Mouse (Mus musculus) MEL (cell line): ENCODE measurements at regions not wholly inside any gene's neighbourhood (a gene's known extent, or its start where the extent isn't known, plus 50 kb on each side); places are given as distances from the start of the nearest gene placed in this dataset.

Experiments
- DNase-seq: peaks from one replicate; pipeline ENCODE4 v3.0.0; 2011; ENCODE audit warnings: low read depth, low spot score
- H3K27ac ChIP-seq: 2 replicates; pipeline ENCODE4 v1.5.1; 2012; ENCODE audit warnings: low read depth, mild to moderate bottlenecking, control low read depth, low read length, moderate library complexity; ENCODE audit not compliant: control insufficient read depth
- H3K27me3 ChIP-seq, 2 experiments: fragments of 150-350 bp in 1 of 2; sonication (generic) in 1 of 2; 2 replicates each; pipeline ENCODE4 v1.6.1; 2012; ENCODE audit warnings: low read length in 2 of 2, mild to moderate bottlenecking in 2 of 2, improper control_type of control experiment in 1 of 2, moderate library complexity in 1 of 2; ENCODE audit not compliant: insufficient read depth in 2 of 2, control insufficient read depth in 1 of 2
- H3K36me3 ChIP-seq, 2 experiments: 2 replicates each; pipeline ENCODE4 v1.6.1; 2012 to 2014; ENCODE audit warnings: low read length in 2 of 2, improper control_type of control experiment in 1 of 2, inconsistent platforms in 1 of 2, mild to moderate bottlenecking in 1 of 2; ENCODE audit not compliant: insufficient read depth in 2 of 2, control insufficient read depth in 1 of 2
- H3K4me1 ChIP-seq, 2 experiments: fragments of 150-350 bp in 1 of 2; sonication (generic) in 1 of 2; 2 replicates each; pipeline ENCODE4 v1.6.1; 2012; ENCODE audit warnings: low read length in 2 of 2, improper control_type of control experiment in 1 of 2, mild to moderate bottlenecking in 1 of 2; ENCODE audit not compliant: insufficient read depth in 2 of 2, control insufficient read depth in 1 of 2
- H3K4me3 ChIP-seq, 2 experiments: fragments of 150-350 bp in 1 of 2; sonication (generic) in 1 of 2; 2 replicates each; pipeline ENCODE4 v1.5.1; 2012; ENCODE audit warnings: low read depth in 2 of 2, low read length in 2 of 2, mild to moderate bottlenecking in 2 of 2, moderate library complexity in 2 of 2, control low read depth in 1 of 2, improper control_type of control experiment in 1 of 2; ENCODE audit not compliant: control insufficient read depth in 1 of 2, insufficient read depth in 1 of 2
- H3K79me2 ChIP-seq: 2 replicates; pipeline ENCODE4 v1.6.1; 2012; ENCODE audit warnings: mild to moderate bottlenecking, low read length, moderate library complexity; ENCODE audit not compliant: control insufficient read depth, poor library complexity, insufficient read depth
- H3K9ac ChIP-seq: 2 replicates; pipeline ENCODE4 v1.6.1; 2012; ENCODE audit warnings: low read depth, mild to moderate bottlenecking, control low read depth, low read length, moderate library complexity; ENCODE audit not compliant: control insufficient read depth, poor library complexity, severe bottlenecking
- H3K9me3 ChIP-seq: fragments of 150-350 bp; sonication (generic); replicated peaks from 2 replicates; pipeline ENCODE4 v1.6.1; 2012; ENCODE audit warnings: mild to moderate bottlenecking, low read length, improper control_type of control experiment, moderate library complexity; ENCODE audit not compliant: insufficient read depth
- CHD1 ChIP-seq: IDR thresholded peaks from 2 replicates; pipeline ENCODE4 v1.6.1; 2012; ENCODE audit warnings: low read depth, mild to moderate bottlenecking, inconsistent platforms, low read length, improper control_type of control experiment
- CHD2 ChIP-seq: IDR thresholded peaks from 2 replicates; pipeline ENCODE4 v1.6.1; 2011; ENCODE audit warnings: low read length, improper control_type of control experiment
- CTCF ChIP-seq, 3 experiments: IDR thresholded peaks in 2 of 3; conservative IDR thresholded peaks in 1 of 3; 2 replicates each; pipeline ENCODE4 v1.5.1; 2011 to 2012; ENCODE audit warnings: low read length in 3 of 3, low read depth in 2 of 3, mild to moderate bottlenecking in 2 of 3, improper control_type of control experiment in 1 of 3, inconsistent platforms in 1 of 3, mixed read lengths in 1 of 3, moderate library complexity in 1 of 3; ENCODE audit not compliant: control insufficient read depth in 1 of 3, insufficient read depth in 1 of 3, poor library complexity in 1 of 3, severe bottlenecking in 1 of 3
- E2F4 ChIP-seq: IDR thresholded peaks from 2 replicates; pipeline ENCODE4 v1.6.1; 2011; ENCODE audit warnings: low read depth, low read length, improper control_type of control experiment, borderline replicate concordance
- GABPA ChIP-seq: IDR thresholded peaks from 2 replicates; pipeline ENCODE4 v1.6.1; 2012; ENCODE audit warnings: low read depth, mild to moderate bottlenecking, inconsistent platforms, low read length, improper control_type of control experiment, moderate library complexity
- JUND ChIP-seq: IDR thresholded peaks from 2 replicates; pipeline ENCODE4 v1.6.1; 2011; ENCODE audit warnings: low read depth, mild to moderate bottlenecking, improper control_type of control experiment, low read length
- KAT2A ChIP-seq: conservative IDR thresholded peaks from 2 replicates; pipeline ENCODE4 v1.6.1; 2012; ENCODE audit warnings: low read depth, low read length, improper control_type of control experiment, inconsistent platforms
- MEF2A ChIP-seq: IDR thresholded peaks from 2 replicates; pipeline ENCODE4 v1.6.1; 2014; ENCODE audit warnings: low read depth, mild to moderate bottlenecking, inconsistent platforms, low read length, improper control_type of control experiment; ENCODE audit not compliant: poor library complexity, insufficient replicate concordance, severe bottlenecking; ENCODE audit errors: extremely low read depth
- MXI1 ChIP-seq: IDR thresholded peaks from 2 replicates; pipeline ENCODE4 v1.6.1; 2011; ENCODE audit warnings: mild to moderate bottlenecking, low read depth, low read length, improper control_type of control experiment
- MYB ChIP-seq: IDR thresholded peaks from 2 replicates; pipeline ENCODE4 v1.6.1; 2011; ENCODE audit warnings: mild to moderate bottlenecking, low read depth, low read length, improper control_type of control experiment
- POLR2AphosphoS5 ChIP-seq: IDR thresholded peaks from 2 replicates; pipeline ENCODE4 v1.6.1; 2012; ENCODE audit warnings: low read depth, borderline replicate concordance, mild to moderate bottlenecking, inconsistent platforms, low read length, moderate library complexity, mixed read lengths
- RCOR1 ChIP-seq: IDR thresholded peaks from 2 replicates; pipeline ENCODE4 v1.6.1; 2012; ENCODE audit warnings: low read depth, mild to moderate bottlenecking, inconsistent platforms, low read length, improper control_type of control experiment
- SMC3 ChIP-seq: IDR thresholded peaks from 2 replicates; pipeline ENCODE4 v1.6.1; 2011; ENCODE audit warnings: low read depth, low read length, improper control_type of control experiment
- TAL1 ChIP-seq: IDR thresholded peaks from 2 replicates; pipeline ENCODE4 v1.6.1; 2012; ENCODE audit warnings: mild to moderate bottlenecking, inconsistent platforms, low read length, moderate library complexity, mixed read lengths
- TBP ChIP-seq: IDR thresholded peaks from 2 replicates; pipeline ENCODE4 v1.8.0; 2011; ENCODE audit warnings: low read depth, low read length, improper control_type of control experiment
- TCF12 ChIP-seq: IDR thresholded peaks from 2 replicates; pipeline ENCODE4 v1.6.1; 2014; ENCODE audit warnings: low read depth, mild to moderate bottlenecking, inconsistent platforms, low read length, improper control_type of control experiment, moderate library complexity
- UBTF ChIP-seq: IDR thresholded peaks from 2 replicates; pipeline ENCODE4 v1.6.1; 2012; ENCODE audit warnings: low read depth, mild to moderate bottlenecking, inconsistent platforms, low read length, improper control_type of control experiment, moderate library complexity, borderline replicate concordance; ENCODE audit not compliant: insufficient read depth
- ZMIZ1 ChIP-seq: IDR thresholded peaks from 2 replicates; pipeline ENCODE4 v1.6.1; 2012; ENCODE audit warnings: low read depth, mild to moderate bottlenecking, inconsistent platforms, low read length, improper control_type of control experiment, moderate library complexity
- ZNF384 ChIP-seq: IDR thresholded peaks from 2 replicates; pipeline ENCODE4 v1.6.1; 2012; ENCODE audit warnings: low read depth, mild to moderate bottlenecking, inconsistent platforms, low read length, improper control_type of control experiment

DNA sequence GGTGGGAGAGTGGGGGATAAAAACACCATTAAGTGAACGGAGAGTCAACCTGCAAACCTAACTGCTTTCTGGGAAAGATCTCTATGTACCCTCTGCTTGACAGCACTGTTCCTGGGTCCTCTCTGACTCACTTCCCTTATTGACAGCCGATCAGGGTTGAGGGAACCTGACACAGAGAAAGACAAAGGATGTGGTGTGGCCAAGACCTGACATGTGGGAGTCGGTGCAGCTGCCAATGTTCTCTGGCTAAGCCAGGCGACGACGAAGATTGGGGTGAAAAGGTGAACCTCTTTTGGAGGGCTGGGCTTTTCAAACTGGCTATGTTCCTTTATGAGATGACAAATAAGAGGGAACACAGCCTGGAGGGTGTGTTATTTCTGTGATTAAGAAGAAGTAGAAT is 318.6 kb upstream of the Usp25 start:
- H3K27ac ChIP-seq, result no peak overlapping the region
- H3K79me2 ChIP-seq, result no peaks in the 10 kb centered on the region
- H3K27me3 ChIP-seq, result no peaks in the 10 kb centered on the region; a peak in 1 of 4 replicates
- H3K9ac ChIP-seq, result no peak overlapping the region
- TF ChIP-seq GABPA (no peak), ZNF384 (no peak), MEF2A (no peak), TCF12 (no peak), CHD2 (no peak), E2F4 (no peak), CTCF (IDR thresholded peaks at IDR 0.05 in 2 of 3, conservative IDR thresholded peaks at IDR 0.05 in 1 of 3; ENCODE audit: control insufficient read depth in 1 of 3, insufficient read depth in 1 of 3, low read depth in 2 of 3, low read length in 3 of 3, poor library complexity in 1 of 3, severe bottlenecking in 1 of 3) (no peak), CHD1 (no peak), ZMIZ1 (no peak), JUND (no peak)
- no peaks in the 10 kb centered on the region for H3K36me3 ChIP-seq
- H3K4me3 ChIP-seq, result no peak overlapping the region
- peak; percentile 4 for DNase-seq
- no peaks in the 10 kb centered on the region for H3K4me1 ChIP-seq
- no peaks in the 10 kb centered on the region for H3K9me3 ChIP-seq

DNA sequence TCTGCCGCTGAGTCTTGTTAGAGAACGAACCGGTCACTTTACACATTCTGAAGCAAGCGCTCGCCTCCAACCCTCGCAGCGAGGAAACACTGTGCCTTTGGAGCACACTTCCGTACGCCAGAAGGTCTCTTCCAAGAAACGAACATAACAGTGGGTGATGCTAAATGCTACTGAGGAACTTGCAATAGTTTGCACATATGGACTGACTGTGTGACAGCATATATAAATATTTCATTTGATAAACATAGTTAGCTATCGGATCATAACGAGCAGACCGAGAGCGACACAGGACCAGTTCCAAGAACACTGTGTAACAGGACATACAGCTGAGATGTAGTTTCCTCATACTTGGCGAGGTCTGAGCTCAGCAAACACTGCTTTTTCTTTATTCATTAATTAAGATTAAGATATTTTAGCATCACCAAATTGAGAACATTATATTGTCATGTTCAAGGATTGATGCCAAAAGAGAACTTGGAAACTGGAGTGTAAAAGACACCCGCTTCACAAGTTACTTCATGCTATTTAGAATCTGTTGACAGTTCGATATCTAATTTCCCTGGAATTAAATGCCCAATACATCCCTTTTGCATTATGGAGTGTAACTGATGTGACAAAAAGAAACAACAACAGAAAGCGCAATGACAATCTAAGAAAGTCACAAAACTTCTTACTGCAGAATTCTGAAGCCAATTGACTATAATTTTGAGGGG is 314.3 kb upstream of the Nrip1 start:
- no peaks in the 10 kb centered on the region for H3K4me1 ChIP-seq
- TF ChIP-seq MEF2A (no peak), UBTF (no peak), SMC3 (no peak)
- H3K27me3 ChIP-seq, result no peaks in the 10 kb centered on the region
- no peaks in the 10 kb centered on the region for H3K9me3 ChIP-seq
- H3K36me3 ChIP-seq, result no peaks in the 10 kb centered on the region
- no peak overlapping the region for H3K9ac ChIP-seq
- no peak overlapping the region for H3K4me3 ChIP-seq
- no peak for DNase-seq
- no peak overlapping the region for H3K27ac ChIP-seq
- no peaks in the 10 kb centered on the region for H3K79me2 ChIP-seq

DNA sequence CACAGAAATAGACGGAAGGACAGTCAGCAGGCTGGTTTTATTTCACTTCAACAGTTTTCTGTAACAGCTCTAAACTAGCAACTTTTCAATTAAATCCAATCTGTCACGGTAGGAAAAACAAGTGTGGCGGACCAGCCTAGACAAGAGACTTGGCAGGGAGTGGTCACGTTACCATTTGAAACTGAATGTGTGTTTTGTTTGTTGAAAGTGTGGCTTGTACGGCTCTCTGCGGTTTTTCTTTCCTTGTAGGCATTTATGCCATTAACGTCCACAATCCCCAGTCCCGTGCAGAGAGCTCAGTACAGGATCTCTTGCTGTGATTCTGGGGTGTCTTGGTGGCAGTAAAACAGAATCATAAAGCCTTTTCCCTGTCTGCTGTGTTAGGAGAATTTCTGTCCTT is 311.9 kb upstream of the Nrip1 start:
- no peaks in the 10 kb centered on the region for H3K4me1 ChIP-seq
- H3K36me3 ChIP-seq, result no peaks in the 10 kb centered on the region
- no peaks in the 10 kb centered on the region for H3K79me2 ChIP-seq
- H3K27me3 ChIP-seq, result no peaks in the 10 kb centered on the region
- H3K9me3 ChIP-seq, result no peaks in the 10 kb centered on the region
- no peak for DNase-seq
- no peak overlapping the region for H3K27ac ChIP-seq
- no peak overlapping the region for H3K9ac ChIP-seq
- H3K4me3 ChIP-seq, result no peak overlapping the region
- TF ChIP-seq KAT2A (no peak), POLR2AphosphoS5 (no peak), TBP (no peak), TAL1 (no peak), MYB (no peak), MXI1 (no peak), RCOR1 (no peak)
